Mouse (Mus musculus): ENCODE data around the gene Agk. TPM values are rescaled to one million over a fixed set of nuclear protein-coding genes. Genes with fewer than 3 reads are reported as not detected.

Agk gene
- polyA plus RNA-seq, 1 experiment from 2014 or later: 48.2 TPM

DNA sequence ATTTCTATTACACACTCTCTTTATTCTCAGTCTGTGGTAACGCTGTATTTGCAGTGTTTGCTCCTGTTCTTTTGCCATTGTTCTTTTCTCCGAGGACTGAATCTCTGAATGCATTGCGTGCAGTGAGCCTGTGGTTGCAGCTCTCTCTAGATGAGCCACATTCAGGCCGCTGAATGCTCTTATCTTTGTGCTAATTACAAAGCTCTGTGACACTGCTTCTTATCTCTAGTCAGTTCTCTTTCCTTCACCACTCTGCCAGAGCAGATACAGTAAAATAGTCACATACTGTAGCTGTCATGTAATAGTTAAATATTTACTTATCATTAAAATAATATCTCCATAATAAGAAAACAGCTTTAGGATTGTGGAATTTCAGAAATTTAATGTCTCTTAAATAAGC, 63.7 kb downstream of the Agk start:
- Histone ChIP-seq H3K9me3 (ENCODE audit: control insufficient read depth, low read depth, low read length) (no peaks in the 10 kb centered on the region), H3K4me3 (ENCODE audit: low read depth, low read length) (no peak overlapping the region), H3K4me1 (ENCODE audit: control insufficient read depth, insufficient read depth, low read length) (no peaks in the 10 kb centered on the region), H3K27ac (ENCODE audit: low read length) (no peak overlapping the region), H3K36me3 (ENCODE audit: control insufficient read depth, insufficient read depth, low read length) (no peaks in the 10 kb centered on the region), H3K4me2 (replicated peaks; ENCODE audit: low read depth, low read length) (no peak overlapping the region), H3K9ac (replicated peaks; ENCODE audit: low read depth, low read length) (no peak overlapping the region), H3K27me3 (ENCODE audit: control insufficient read depth, insufficient read depth, low read length) (no peaks in the 10 kb centered on the region)
- ATAC-seq (ENCODE audit: insufficient number of reproducible peaks, insufficient read depth, low FRiP score, low read depth): no peak
- 66% methylated on average over 4 of the region's 4 CpGs for WGBS

DNA sequence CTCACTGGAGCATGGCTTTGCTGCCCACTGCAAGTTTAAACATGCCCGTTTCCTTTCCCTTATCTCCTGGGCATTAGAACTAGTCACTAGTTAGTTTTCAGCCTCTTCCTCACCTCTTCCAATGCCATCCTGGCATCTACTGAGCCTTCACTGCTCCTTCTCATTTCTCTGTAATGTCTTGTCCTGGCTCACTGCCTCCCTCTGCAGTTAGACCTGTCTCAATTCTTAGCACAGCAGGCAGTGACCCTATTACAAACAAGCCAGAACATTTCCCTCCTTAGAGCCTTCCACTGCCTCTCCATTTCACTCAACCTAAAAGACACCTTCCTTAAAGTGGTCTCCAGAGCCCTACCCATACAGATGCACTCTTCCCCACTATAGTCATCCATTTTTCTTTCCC, 66.0 kb downstream of the Agk start:
- no peak overlapping the region for H3K4me3 ChIP-seq (ENCODE audit: low read depth, low read length)
- ATAC-seq (ENCODE audit: insufficient number of reproducible peaks, insufficient read depth, low FRiP score, low read depth): no peak
- 84% methylated on average over 1 of the region's 1 CpGs for WGBS
- H3K27ac ChIP-seq (ENCODE audit: low read length): no peak overlapping the region
- H3K4me2 ChIP-seq (replicated peaks; ENCODE audit: low read depth, low read length): no peak overlapping the region
- no peaks in the 10 kb centered on the region for H3K4me1 ChIP-seq (ENCODE audit: control insufficient read depth, insufficient read depth, low read length)
- no peaks in the 10 kb centered on the region for H3K9me3 ChIP-seq (ENCODE audit: control insufficient read depth, low read depth, low read length)
- H3K27me3 ChIP-seq (ENCODE audit: control insufficient read depth, insufficient read depth, low read length): no peaks in the 10 kb centered on the region
- no peaks in the 10 kb centered on the region; the same call in 1 of the 2 replicates for H3K36me3 ChIP-seq (ENCODE audit: control insufficient read depth, insufficient read depth, low read length)
- H3K9ac ChIP-seq (replicated peaks; ENCODE audit: low read depth, low read length): no peak overlapping the region

DNA sequence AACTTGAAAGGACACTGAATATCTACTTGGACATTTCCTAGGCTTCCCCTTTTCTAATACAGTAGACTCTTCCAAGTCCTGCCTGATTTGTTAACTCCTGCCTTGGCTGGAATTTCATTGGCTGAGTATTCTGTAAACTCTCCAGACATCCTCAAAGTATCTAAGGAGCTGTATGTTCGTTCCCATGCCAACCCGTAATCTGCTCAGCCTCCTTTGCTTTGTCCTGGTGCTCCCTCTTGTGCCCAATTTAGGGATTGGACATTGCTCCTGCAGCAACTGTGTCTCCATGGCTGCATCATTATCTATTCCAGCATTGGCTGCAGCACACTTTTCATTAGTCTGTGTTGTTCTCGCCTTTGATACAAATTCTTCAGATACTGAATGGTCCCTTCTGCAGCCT, 68.2 kb downstream of the Agk start:
- 25% methylated on average over 3 of the region's 3 CpGs for WGBS
- no peaks in the 10 kb centered on the region; the same call in 1 of the 2 replicates for H3K36me3 ChIP-seq (ENCODE audit: control insufficient read depth, insufficient read depth, low read length)

DNA sequence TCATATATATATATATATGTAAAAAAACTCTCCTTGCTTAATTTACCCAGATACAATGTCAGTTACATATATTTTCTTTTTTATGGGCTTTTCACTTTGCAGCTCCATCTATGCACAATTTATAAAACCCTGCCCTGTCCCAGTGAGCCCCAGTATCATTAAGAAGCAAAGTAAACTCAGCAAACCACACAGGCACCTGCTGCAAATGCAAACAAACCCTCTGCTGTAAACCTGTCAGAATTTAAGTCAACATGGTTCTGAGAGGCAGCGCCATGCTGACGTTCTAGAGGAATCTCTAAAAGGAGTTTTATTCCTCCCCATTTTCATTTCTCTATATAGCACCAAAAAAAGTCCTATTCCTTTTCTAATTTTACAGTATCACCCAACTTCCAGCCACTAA, 77.1 kb downstream of the Agk start:
- H3K36me3 ChIP-seq (ENCODE audit: control insufficient read depth, insufficient read depth, low read length): peaks cover 36% of the 10 kb centered on the region
- H3K4me3 ChIP-seq (ENCODE audit: low read depth, low read length): no peak overlapping the region
- H3K9ac ChIP-seq (replicated peaks; ENCODE audit: low read depth, low read length): no peak overlapping the region
- no peak overlapping the region for H3K4me2 ChIP-seq (replicated peaks; ENCODE audit: low read depth, low read length)
- H3K27me3 ChIP-seq (ENCODE audit: control insufficient read depth, insufficient read depth, low read length): no peaks in the 10 kb centered on the region
- peaks cover 4% of the 10 kb centered on the region; the same call in 1 of the 2 replicates for H3K9me3 ChIP-seq (ENCODE audit: control insufficient read depth, low read depth, low read length)
- 66% methylated on average over 2 of the region's 2 CpGs for WGBS
- ATAC-seq (ENCODE audit: insufficient number of reproducible peaks, insufficient read depth, low FRiP score, low read depth): peak; percentile 74
- no peaks in the 10 kb centered on the region for H3K4me1 ChIP-seq (ENCODE audit: control insufficient read depth, insufficient read depth, low read length)
- no peak overlapping the region for H3K27ac ChIP-seq (ENCODE audit: low read length)

More for the DNA sequence above, 68.2 kb downstream of the Agk start:
- no peak overlapping the region for H3K4me2 ChIP-seq (replicated peaks; ENCODE audit: low read depth, low read length)
- ATAC-seq (ENCODE audit: insufficient number of reproducible peaks, insufficient read depth, low FRiP score, low read depth): peak; percentile 78
- H3K4me1 ChIP-seq (ENCODE audit: control insufficient read depth, insufficient read depth, low read length): no peaks in the 10 kb centered on the region
- H3K27ac ChIP-seq (ENCODE audit: low read length): no peak overlapping the region
- H3K9ac ChIP-seq (replicated peaks; ENCODE audit: low read depth, low read length): no peak overlapping the region
- no peak overlapping the region for H3K4me3 ChIP-seq (ENCODE audit: low read depth, low read length)
- no peaks in the 10 kb centered on the region for H3K9me3 ChIP-seq (ENCODE audit: control insufficient read depth, low read depth, low read length)
- H3K27me3 ChIP-seq (ENCODE audit: control insufficient read depth, insufficient read depth, low read length): no peaks in the 10 kb centered on the region

- H3K27ac ChIP-seq (ENCODE audit: low read length): no peak overlapping the region
- no peak for ATAC-seq (ENCODE audit: insufficient number of reproducible peaks, insufficient read depth, low FRiP score, low read depth)
- 87% methylated on average over 4 of the region's 4 CpGs for WGBS
- peaks cover 3% of the 10 kb centered on the region; the same call in 1 of the 2 replicates for H3K9me3 ChIP-seq (ENCODE audit: control insufficient read depth, low read depth, low read length)
- H3K36me3 ChIP-seq (ENCODE audit: control insufficient read depth, insufficient read depth, low read length): peaks cover 45% of the 10 kb centered on the region
- no peaks in the 10 kb centered on the region for H3K27me3 ChIP-seq (ENCODE audit: control insufficient read depth, insufficient read depth, low read length)
- H3K4me2 ChIP-seq (replicated peaks; ENCODE audit: low read depth, low read length): no peak overlapping the region
- no peak overlapping the region for H3K4me3 ChIP-seq (ENCODE audit: low read depth, low read length)
- no peak overlapping the region for H3K9ac ChIP-seq (replicated peaks; ENCODE audit: low read depth, low read length)
- H3K4me1 ChIP-seq (ENCODE audit: control insufficient read depth, insufficient read depth, low read length): no peaks in the 10 kb centered on the region
These were observed 78.8 kb downstream of the Agk start for GRCm38 (mm10) chr6:40403640-40404285.

GRCm38 (mm10) chr6:40411085-40411484, 86.1 kb downstream of the Agk start:
- H3K9me3 ChIP-seq (ENCODE audit: control insufficient read depth, low read depth, low read length): no peaks in the 10 kb centered on the region
- WGBS: 89% methylated on average over 3 of the region's 3 CpGs
- H3K9ac ChIP-seq (replicated peaks; ENCODE audit: low read depth, low read length): no peak overlapping the region

DNA sequence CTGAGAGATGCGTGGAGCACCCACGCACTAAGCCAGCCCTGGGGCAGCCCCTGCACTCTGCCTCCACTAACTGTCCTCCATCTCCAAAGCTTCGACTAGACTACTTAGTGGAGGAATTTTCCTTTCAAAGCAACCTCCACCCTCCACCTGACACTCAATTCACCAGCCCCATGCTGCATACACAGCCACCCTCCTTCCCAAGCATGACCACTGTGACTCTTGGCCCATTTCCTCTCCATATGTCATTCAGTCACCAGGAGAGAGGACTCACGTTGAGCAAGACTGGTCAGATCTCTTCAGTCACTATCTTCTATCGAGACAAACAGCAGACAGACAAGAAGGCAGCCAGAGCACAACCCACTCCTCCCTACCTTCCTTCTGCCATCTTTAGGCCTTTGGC, 88.1 kb downstream of the Agk start:
- no peaks in the 10 kb centered on the region for H3K9me3 ChIP-seq (ENCODE audit: control insufficient read depth, low read depth, low read length)
- 0 out of 2 replicates have a peak, but pooled peaks cover 9% of the 10 kb centered on the region for H3K36me3 ChIP-seq (ENCODE audit: control insufficient read depth, insufficient read depth, low read length)
- H3K27me3 ChIP-seq (ENCODE audit: control insufficient read depth, insufficient read depth, low read length): no peaks in the 10 kb centered on the region
- H3K4me3 ChIP-seq (ENCODE audit: low read depth, low read length): no peak overlapping the region
- ATAC-seq (ENCODE audit: insufficient number of reproducible peaks, insufficient read depth, low FRiP score, low read depth): no peak
- H3K9ac ChIP-seq (replicated peaks; ENCODE audit: low read depth, low read length): no peak overlapping the region
- 88% methylated on average over 5 of the region's 5 CpGs for WGBS
- H3K4me1 ChIP-seq (ENCODE audit: control insufficient read depth, insufficient read depth, low read length): no peaks in the 10 kb centered on the region
- no peak overlapping the region for H3K4me2 ChIP-seq (replicated peaks; ENCODE audit: low read depth, low read length)
- no peak overlapping the region for H3K27ac ChIP-seq (ENCODE audit: low read length)

More at GRCm38 (mm10) chr6:40411085-40411484, 86.1 kb downstream of the Agk start:
- no peak overlapping the region for H3K4me3 ChIP-seq (ENCODE audit: low read depth, low read length)
- no peaks in the 10 kb centered on the region for H3K27me3 ChIP-seq (ENCODE audit: control insufficient read depth, insufficient read depth, low read length)
- peaks cover 23% of the 10 kb centered on the region for H3K36me3 ChIP-seq (ENCODE audit: control insufficient read depth, insufficient read depth, low read length)
- H3K4me2 ChIP-seq (replicated peaks; ENCODE audit: low read depth, low read length): no peak overlapping the region
- ATAC-seq (ENCODE audit: insufficient number of reproducible peaks, insufficient read depth, low FRiP score, low read depth): no peak
- H3K4me1 ChIP-seq (ENCODE audit: control insufficient read depth, insufficient read depth, low read length): no peaks in the 10 kb centered on the region
- no peak overlapping the region for H3K27ac ChIP-seq (ENCODE audit: low read length)

DNA sequence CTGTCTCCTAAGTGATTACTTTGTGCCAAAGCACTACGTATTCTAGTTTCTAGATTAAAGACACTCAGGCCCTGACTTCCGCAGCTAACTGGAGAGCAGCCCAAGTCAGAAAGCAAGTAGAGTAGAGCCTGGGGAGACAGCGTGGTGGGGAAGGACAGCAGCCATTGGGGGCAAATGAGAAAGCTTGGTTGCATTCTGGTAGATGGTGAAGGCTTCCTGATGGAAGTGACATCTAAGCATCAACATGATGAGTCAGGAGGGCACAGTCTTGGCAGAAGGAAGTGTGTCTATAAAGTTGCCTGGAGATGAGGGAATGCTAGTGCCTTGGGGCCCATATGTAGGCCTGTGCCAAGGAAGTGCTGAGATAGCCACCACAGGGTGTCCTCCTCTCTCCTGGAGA, 88.6 kb downstream of the Agk start:
- H3K9me3 ChIP-seq (ENCODE audit: control insufficient read depth, low read depth, low read length): no peaks in the 10 kb centered on the region
- H3K4me3 ChIP-seq (ENCODE audit: low read depth, low read length): no peak overlapping the region
- no peak overlapping the region for H3K27ac ChIP-seq (ENCODE audit: low read length)
- no peak overlapping the region for H3K9ac ChIP-seq (replicated peaks; ENCODE audit: low read depth, low read length)
- WGBS: 92% methylated on average over 3 of the region's 3 CpGs
- no peaks in the 10 kb centered on the region for H3K27me3 ChIP-seq (ENCODE audit: control insufficient read depth, insufficient read depth, low read length)
- H3K4me1 ChIP-seq (ENCODE audit: control insufficient read depth, insufficient read depth, low read length): no peaks in the 10 kb centered on the region
- 0 out of 2 replicates have a peak, but pooled peaks cover 6% of the 10 kb centered on the region for H3K36me3 ChIP-seq (ENCODE audit: control insufficient read depth, insufficient read depth, low read length)
- no peak for ATAC-seq (ENCODE audit: insufficient number of reproducible peaks, insufficient read depth, low FRiP score, low read depth)
- no peak overlapping the region for H3K4me2 ChIP-seq (replicated peaks; ENCODE audit: low read depth, low read length)

DNA sequence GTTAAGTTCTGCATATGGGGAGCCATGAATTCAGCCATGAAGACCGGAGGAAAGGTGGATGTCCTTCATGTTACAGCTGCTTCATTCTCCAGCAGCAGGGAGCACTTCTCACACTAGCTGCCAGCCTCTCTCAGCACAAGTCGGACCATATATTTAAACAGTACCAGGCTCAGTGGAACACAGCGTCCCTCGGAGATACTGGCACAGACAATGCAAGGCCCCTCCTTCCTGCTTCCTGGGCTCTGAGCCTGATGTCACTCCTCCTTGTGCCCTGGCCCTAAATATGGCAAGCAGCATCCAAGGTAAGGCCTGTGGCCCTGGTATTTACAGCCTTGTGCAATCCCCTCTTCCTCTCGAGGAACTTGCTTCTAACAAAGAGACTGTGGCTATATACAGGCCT, 90.8 kb downstream of the Agk start:
- no peak for ATAC-seq (ENCODE audit: insufficient number of reproducible peaks, insufficient read depth, low FRiP score, low read depth)
- Histone ChIP-seq H3K9ac (replicated peaks; ENCODE audit: low read depth, low read length) (no peak overlapping the region), H3K27me3 (ENCODE audit: control insufficient read depth, insufficient read depth, low read length) (no peaks in the 10 kb centered on the region), H3K27ac (ENCODE audit: low read length) (no peak overlapping the region), H3K9me3 (ENCODE audit: control insufficient read depth, low read depth, low read length) (no peaks in the 10 kb centered on the region), H3K4me1 (ENCODE audit: control insufficient read depth, insufficient read depth, low read length) (no peaks in the 10 kb centered on the region), H3K36me3 (ENCODE audit: control insufficient read depth, insufficient read depth, low read length) (no peaks in the 10 kb centered on the region), H3K4me2 (replicated peaks; ENCODE audit: low read depth, low read length) (no peak overlapping the region), H3K4me3 (ENCODE audit: low read depth, low read length) (no peak overlapping the region)
- 82% methylated on average over 5 of the region's 5 CpGs for WGBS
